Mouse (Mus musculus): ENCODE data around the gene Stat3. TPM values are rescaled to one million over a fixed set of nuclear protein-coding genes. Genes with fewer than 3 reads are reported as not detected.
A peak's percentile ranks its signal among the peaks of the same experiment; 100 is the strongest.

Gene Stat3
- polyA plus RNA-seq, 1 experiment from 2014 or later, result 34.3 TPM

- Histone ChIP-seq H3K4me2 (replicated peaks) (peak overlapping the region; percentile 72), H3K9me3 (no peaks in the 10 kb centered on the region), H3K27me3 (no peaks in the 10 kb centered on the region; the same call in 1 of the 2 replicates), H3K4me1 (replicated peaks) (peaks cover 25% of the 10 kb centered on the region), H3K4me3 (replicated peaks) (peak overlapping the region; percentile 92), H3K9ac (replicated peaks) (peak overlapping the region; percentile 91), H3K36me3 (no peaks in the 10 kb centered on the region), H3K27ac (peak overlapping the region; percentile 80)
- WGBS, result 1% methylated on average over 47 of the region's 48 CpGs
- peak; percentile 100 for ATAC-seq
These were observed 429 bp downstream of the Stat3 start for GRCm38 (mm10) chr11:100938711-100939511.

GRCm38 (mm10) chr11:100938112-100938511, 1.2 kb downstream of the Stat3 start:
- no peak overlapping the region for H3K27ac ChIP-seq
- peak overlapping the region; percentile 92 for H3K4me3 ChIP-seq (replicated peaks)
- no peaks in the 10 kb centered on the region; the same call in 1 of the 2 replicates for H3K27me3 ChIP-seq
- WGBS, result 34% methylated on average over 5 of the region's 5 CpGs
- no peak for ATAC-seq
- H3K9ac ChIP-seq (replicated peaks), result peak overlapping the region; percentile 23; the same call in 1 of the 2 replicates
- H3K4me2 ChIP-seq (replicated peaks), result peak overlapping the region; percentile 72
- H3K4me1 ChIP-seq (replicated peaks), result peaks cover 25% of the 10 kb centered on the region
- no peaks in the 10 kb centered on the region for H3K9me3 ChIP-seq
- H3K36me3 ChIP-seq, result no peaks in the 10 kb centered on the region

- Histone ChIP-seq H3K9ac (replicated peaks) (no peak overlapping the region), H3K9me3 (no peaks in the 10 kb centered on the region), H3K4me1 (replicated peaks) (peaks cover 25% of the 10 kb centered on the region), H3K4me2 (replicated peaks) (0 out of 2 replicates have a peak overlapping the region, but pooled peaks have one; percentile 2), H3K27me3 (no peaks in the 10 kb centered on the region; the same call in 1 of the 2 replicates), H3K27ac (no peak overlapping the region), H3K36me3 (no peaks in the 10 kb centered on the region), H3K4me3 (replicated peaks) (no peak overlapping the region)
- no peak for ATAC-seq
- 70% methylated on average over 4 of the region's 4 CpGs for WGBS
These were observed 2.0 kb downstream of the Stat3 start for GRCm38 (mm10) chr11:100937295-100937694.

DNA sequence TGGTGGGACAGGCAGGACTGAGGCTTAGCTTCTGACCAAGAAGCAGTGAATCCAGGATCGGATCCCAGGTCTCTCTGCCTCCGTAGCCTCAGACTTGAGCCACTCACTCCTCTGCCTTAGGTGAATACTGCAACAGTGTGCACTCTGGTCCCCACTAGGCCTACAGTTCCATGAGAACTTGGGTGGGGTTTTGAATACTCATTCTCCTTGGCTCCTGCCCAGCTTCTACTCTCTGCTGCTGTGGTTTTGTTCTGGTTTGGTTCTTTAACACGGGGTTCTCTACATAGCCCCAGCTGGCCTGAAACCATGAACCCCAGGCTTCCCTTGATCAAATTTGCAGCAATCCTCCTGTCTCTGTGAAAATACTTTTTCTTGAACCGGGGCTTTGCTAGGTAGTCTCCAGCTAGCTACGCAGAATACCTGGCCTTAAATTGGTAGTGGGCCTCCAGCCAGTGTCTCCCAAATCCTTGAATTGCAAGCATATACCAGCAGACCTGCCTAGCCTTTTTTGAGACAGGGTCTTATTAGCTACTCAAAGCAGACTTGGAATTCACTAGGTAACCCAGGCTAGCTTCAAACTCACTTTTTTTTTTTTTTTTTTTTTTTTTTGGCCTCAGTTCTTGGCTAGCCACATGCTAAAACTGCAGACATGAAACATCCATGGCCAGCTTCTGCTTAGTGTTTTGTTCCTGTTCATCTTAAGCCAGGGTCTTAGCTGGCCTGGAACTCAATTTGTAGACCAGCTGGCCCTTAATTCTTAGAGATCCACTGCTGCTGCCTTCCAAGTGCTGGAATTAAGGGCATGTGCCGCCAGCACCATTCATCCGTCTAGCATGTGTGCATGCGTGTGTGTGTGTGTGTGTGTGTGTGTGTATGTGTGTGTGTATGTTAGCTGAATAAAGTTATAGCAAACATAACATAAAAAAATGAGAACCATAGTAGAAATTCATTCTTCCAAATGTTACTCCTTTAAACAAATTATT, 3.7 kb downstream of the Stat3 start:
- Histone ChIP-seq H3K27me3 (no peaks in the 10 kb centered on the region), H3K9me3 (no peaks in the 10 kb centered on the region), H3K4me2 (replicated peaks) (no peak overlapping the region), H3K4me1 (replicated peaks) (peaks cover 25% of the 10 kb centered on the region), H3K4me3 (replicated peaks) (no peak overlapping the region), H3K36me3 (no peaks in the 10 kb centered on the region), H3K9ac (replicated peaks) (no peak overlapping the region), H3K27ac (no peak overlapping the region)
- no peak for ATAC-seq
- WGBS, result 89% methylated on average over 8 of the region's 8 CpGs

GRCm38 (mm10) chr11:100931254-100931921, 8.0 kb downstream of the Stat3 start:
- H3K9ac ChIP-seq (replicated peaks), result no peak overlapping the region
- 72% methylated on average over 12 of the region's 12 CpGs for WGBS
- no peaks in the 10 kb centered on the region for H3K4me1 ChIP-seq (replicated peaks)
- no peak overlapping the region for H3K4me3 ChIP-seq (replicated peaks)
- H3K9me3 ChIP-seq, result no peaks in the 10 kb centered on the region
- H3K27ac ChIP-seq, result no peak overlapping the region
- no peaks in the 10 kb centered on the region for H3K27me3 ChIP-seq
- H3K4me2 ChIP-seq (replicated peaks), result no peak overlapping the region
- no peak for ATAC-seq
- H3K36me3 ChIP-seq, result no peaks in the 10 kb centered on the region

DNA sequence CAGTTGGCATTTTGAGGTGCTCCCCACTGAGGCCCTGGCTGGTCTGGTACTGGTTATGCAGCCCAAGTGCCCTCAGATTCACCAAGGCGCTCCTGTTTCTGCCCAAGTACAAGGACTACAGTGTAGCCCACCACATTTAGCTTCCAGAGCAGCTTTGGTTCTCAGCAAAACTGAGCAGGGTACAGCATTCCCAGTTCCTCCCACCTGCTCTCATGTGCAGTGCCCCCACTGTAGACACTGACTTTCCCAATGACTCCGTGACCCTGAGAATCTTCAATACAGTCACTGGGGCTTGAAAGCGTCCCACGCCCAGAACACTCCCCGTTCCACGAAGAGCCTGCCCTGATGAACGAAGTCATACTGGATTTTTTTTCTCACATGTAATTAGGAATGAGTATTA, 8.7 kb downstream of the Stat3 start:
- WGBS, result 74% methylated on average over 7 of the region's 7 CpGs
- no peak for ATAC-seq
- no peak overlapping the region for H3K27ac ChIP-seq

DNA sequence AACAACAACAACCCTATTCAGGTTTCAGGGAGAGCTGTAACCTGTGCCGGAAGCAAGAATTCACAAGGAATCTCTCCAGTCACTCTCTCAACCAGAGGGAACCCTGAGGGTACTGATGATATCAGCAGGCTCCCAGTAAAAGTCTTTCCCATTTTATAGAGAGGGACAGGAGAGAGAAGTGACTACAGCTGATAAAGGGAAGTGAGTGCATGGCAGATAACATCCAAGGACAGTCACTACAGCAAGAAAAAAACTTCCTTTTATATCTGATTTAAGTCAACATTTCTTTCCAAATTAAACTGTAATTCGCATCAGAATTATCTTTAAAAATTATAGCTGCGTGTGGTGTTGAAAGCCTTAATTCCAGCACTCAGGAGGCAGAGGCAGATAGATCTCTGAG, 12.0 kb downstream of the Stat3 start:
- WGBS, result 93% methylated on average over 3 of the region's 3 CpGs

More for the DNA sequence above, 8.7 kb downstream of the Stat3 start:
- H3K4me2 ChIP-seq (replicated peaks), result no peak overlapping the region
- no peak overlapping the region for H3K4me3 ChIP-seq (replicated peaks)
- no peaks in the 10 kb centered on the region for H3K4me1 ChIP-seq (replicated peaks)
- H3K9ac ChIP-seq (replicated peaks), result peak overlapping the region; percentile 14; the same call in 1 of the 2 replicates
- no peaks in the 10 kb centered on the region for H3K27me3 ChIP-seq
- H3K9me3 ChIP-seq, result no peaks in the 10 kb centered on the region
- H3K36me3 ChIP-seq, result no peaks in the 10 kb centered on the region

DNA sequence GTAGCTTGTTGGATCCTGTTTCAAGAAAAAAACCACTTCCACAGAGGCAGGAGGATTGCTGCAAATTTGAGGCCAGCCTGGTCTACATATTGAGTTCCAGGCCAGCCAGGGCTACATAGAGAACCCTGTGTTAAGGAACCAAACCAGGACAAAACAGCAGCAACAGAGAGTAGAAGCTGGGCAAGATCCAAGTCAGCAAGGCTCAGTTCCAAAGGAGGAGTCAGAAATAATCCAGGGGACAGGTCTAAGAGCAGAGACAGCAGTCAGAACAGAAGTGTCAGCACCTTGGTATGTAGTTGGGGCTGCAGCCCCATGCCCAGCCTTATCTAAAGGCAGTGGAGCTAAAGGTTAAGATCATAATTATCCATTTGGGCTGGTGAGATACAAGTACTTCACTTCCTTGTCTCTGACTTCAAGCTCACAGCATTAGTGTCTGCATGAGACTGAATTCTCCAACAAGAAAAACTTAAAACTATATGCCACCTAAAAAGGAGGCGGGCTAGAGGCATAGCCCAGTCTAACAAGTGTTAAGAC, 14.9 kb downstream of the Stat3 start:
- no peaks in the 10 kb centered on the region for H3K4me1 ChIP-seq (replicated peaks)
- H3K4me3 ChIP-seq (replicated peaks), result no peak overlapping the region
- H3K9me3 ChIP-seq, result no peaks in the 10 kb centered on the region
- H3K27me3 ChIP-seq, result no peaks in the 10 kb centered on the region
- H3K9ac ChIP-seq (replicated peaks), result no peak overlapping the region
- 87% methylated on average over 1 of the region's 1 CpGs for WGBS
- no peak overlapping the region for H3K4me2 ChIP-seq (replicated peaks)
- no peak overlapping the region for H3K27ac ChIP-seq
- no peaks in the 10 kb centered on the region for H3K36me3 ChIP-seq
- ATAC-seq, result no peak

More for the DNA sequence above, 12.0 kb downstream of the Stat3 start:
- Histone ChIP-seq H3K9ac (replicated peaks) (no peak overlapping the region), H3K4me3 (replicated peaks) (no peak overlapping the region), H3K36me3 (no peaks in the 10 kb centered on the region), H3K27me3 (no peaks in the 10 kb centered on the region), H3K9me3 (no peaks in the 10 kb centered on the region), H3K4me1 (replicated peaks) (no peaks in the 10 kb centered on the region), H3K4me2 (replicated peaks) (no peak overlapping the region), H3K27ac (no peak overlapping the region)
- no peak for ATAC-seq

DNA sequence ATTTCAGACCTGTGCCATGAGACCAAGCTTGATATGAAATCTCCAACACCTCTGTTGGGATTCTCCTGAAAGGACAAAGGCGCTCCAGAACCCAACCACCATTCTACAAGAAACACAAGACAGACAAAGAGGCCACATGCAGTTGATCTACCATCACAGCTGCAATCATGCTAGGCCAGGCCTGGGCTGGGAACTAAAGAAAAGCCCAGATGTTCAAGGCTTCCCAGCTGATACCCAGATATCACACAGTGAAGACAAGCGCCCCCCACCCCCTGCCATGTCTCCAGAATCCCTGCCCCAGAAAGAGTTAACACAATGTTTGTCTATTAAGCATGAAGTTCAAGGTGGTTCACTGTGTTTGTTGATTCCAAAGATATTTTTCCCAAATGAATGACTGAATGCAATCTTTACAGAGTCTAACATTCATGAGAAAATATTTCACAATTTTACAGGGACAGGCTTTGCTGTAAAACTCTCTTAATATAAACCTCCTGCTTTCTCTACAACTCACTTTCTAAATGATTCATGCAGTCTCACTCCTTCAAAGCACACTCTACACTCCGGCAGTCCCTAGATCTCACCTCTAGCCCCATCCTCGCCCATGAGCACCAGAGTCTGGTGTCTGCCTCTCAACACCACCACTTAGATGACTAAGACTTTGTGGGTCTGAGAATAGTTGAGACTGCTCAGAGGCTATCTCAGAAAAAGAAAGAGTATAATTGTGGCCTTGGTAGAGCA, 18.3 kb downstream of the Stat3 start:
- no peaks in the 10 kb centered on the region for H3K4me1 ChIP-seq (replicated peaks)
- H3K36me3 ChIP-seq, result no peaks in the 10 kb centered on the region
- H3K9me3 ChIP-seq, result no peaks in the 10 kb centered on the region
- no peak overlapping the region for H3K4me3 ChIP-seq (replicated peaks)
- H3K27me3 ChIP-seq, result no peaks in the 10 kb centered on the region
- WGBS, result 87% methylated on average over 4 of the region's 4 CpGs
- H3K4me2 ChIP-seq (replicated peaks), result no peak overlapping the region
- H3K9ac ChIP-seq (replicated peaks), result no peak overlapping the region
- no peak overlapping the region for H3K27ac ChIP-seq
- no peak for ATAC-seq

DNA sequence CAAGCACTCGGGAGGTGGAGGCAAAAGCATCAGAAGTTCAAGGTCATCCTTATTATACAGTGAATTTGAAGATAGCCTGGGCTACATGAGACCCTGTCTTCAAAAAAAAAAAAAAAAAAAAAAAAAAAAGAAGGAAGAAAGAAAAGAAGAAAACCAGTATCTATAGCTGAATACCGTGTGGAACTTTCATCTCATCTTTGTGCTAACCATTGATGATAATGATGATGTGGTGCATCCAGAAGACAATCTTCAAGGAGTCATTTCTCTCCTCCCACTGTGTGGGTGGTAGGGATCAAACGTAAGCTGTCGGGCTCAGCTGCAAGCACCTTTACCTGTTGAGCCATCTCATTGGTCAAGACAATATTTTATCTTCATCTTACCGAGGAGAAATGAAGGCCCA, 21.3 kb downstream of the Stat3 start:
- 90% methylated on average over 5 of the region's 5 CpGs for WGBS
- Histone ChIP-seq H3K9me3 (no peaks in the 10 kb centered on the region), H3K4me3 (replicated peaks) (no peak overlapping the region), H3K4me1 (replicated peaks) (no peaks in the 10 kb centered on the region), H3K9ac (replicated peaks) (no peak overlapping the region), H3K27me3 (no peaks in the 10 kb centered on the region), H3K4me2 (replicated peaks) (no peak overlapping the region), H3K27ac (no peak overlapping the region), H3K36me3 (no peaks in the 10 kb centered on the region; the same call in 1 of the 2 replicates)
- no peak for ATAC-seq

DNA sequence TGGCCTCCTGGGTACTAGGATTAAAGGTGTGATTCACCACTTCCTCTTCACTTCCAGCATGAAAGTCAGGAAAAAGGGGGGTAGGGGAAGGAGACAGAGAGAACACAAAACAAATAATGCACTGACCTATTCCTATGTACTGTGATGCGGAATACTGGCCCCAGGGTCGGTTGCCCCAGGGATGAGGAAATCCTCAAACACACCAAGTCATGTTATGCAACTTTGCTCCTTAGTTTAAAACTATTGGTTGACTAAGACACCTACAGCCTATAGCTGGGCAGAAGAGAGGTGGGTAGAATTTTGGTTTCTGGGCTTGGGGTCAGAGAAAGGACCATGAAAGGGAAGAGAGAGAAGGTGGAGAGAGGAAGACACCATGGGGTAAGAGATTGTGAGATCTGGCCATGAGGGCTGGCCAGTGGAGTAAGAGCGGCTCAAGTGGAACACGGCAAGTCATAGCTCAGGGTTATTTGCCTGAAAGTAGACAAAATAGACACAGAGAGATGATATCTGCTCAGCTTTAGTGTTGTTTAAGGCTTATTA, 22.8 kb downstream of the Stat3 start:
- Histone ChIP-seq H3K4me3 (replicated peaks) (no peak overlapping the region), H3K9me3 (no peaks in the 10 kb centered on the region), H3K4me2 (replicated peaks) (no peak overlapping the region), H3K27ac (no peak overlapping the region), H3K36me3 (no peaks in the 10 kb centered on the region; the same call in 1 of the 2 replicates), H3K9ac (replicated peaks) (no peak overlapping the region), H3K27me3 (no peaks in the 10 kb centered on the region), H3K4me1 (replicated peaks) (no peaks in the 10 kb centered on the region)
- no peak for ATAC-seq
- 97% methylated on average over 4 of the region's 4 CpGs for WGBS

Measured in midbrain, embryonic 13.5 days (tissue).